Mouse (Mus musculus) heart, postnatal 36 days (tissue): ENCODE results near the gene Sypl. TPM values are rescaled to one million over a fixed set of nuclear protein-coding genes. Genes with fewer than 3 reads are reported as not detected.

Source experiments
- DNase-seq, 2 experiments: peaks; one replicate each; pipeline ENCODE4 v3.0.0; 2021 to 2022
- intact Hi-C: fragments of 180-260 bp; cut with DNase I; formaldehyde crosslinking; loops from one replicate; pipeline ENCODE4 v1.15.1; 2025
- total RNA-seq, 2 experiments: library from RNA; stranded (reverse); gene quantifications; 2 replicates each; pipeline ENCODE4 v1.2.3; 2021

Sypl gene
- 10 to 100 TPM; 87.0 to 90.2 TPM for total RNA-seq

DNA sequence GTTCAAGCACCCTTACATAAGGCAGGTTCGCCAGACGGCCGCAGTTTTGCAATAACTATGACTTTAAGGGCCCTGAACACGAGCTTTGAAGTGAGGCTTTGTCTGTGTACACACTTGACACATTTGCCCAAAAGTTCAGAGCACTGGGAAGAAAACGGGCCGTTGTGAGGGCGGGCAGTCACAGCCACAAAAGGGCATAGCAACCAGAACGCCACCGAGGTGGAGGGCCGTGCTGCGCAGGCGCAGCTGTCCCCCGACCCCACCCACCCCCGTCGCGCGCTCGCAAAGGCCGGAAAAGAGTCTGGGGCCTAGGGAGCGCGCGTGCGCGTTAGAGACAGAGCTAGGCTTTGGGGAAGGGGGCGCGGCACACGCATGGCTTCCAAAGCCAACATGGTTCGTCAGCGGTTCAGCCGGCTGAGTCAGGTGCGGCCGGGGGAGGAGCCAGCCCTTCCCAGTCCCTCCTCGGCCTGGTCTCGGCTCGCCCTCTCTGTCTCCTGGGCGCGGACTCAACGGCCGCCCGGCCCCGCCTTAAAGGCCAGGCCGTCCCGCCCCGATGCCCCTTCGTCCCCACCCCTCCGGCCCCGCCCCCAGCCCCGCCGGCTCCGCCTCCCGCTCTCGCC is at the start of gene Sypl:
Gene Sypl, plus strand, starts transcription at position 296 of the 620 bp plus-strand sequence.
- intact Hi-C loops, result loop anchor here (2.0 to 5.0 kb wide), 3 partner anchors 57 to 236 kb away; no protein-coding TSS in a partner anchor
- DNase-seq, result peak; percentile 93 to 95

DNA sequence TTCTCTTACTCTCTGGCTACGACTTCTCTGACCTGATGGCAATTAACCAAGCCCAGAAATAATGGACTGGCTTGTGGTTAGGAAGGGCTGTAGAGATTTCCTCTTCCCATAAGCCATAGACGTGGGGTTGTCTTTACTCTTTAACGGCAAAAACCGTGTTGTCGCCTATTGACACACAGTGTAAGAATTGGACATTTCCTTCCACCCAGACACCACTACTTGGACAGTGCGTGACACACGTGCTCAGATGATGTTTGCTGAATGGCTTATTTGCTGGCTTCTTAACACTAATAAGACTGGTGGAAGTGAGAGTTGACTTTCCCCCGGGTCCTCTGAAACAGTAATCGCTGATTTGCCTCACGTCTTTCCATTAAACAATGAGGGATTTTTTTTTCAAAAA is 44.0 kb upstream of the Sypl start:
- intact Hi-C loops, result loop anchor here (5.0 kb wide), 2 partner anchors 198 to 238 kb away; partner anchors contain the start of gene Atxn7l1
- DNase-seq, result no peak

DNA sequence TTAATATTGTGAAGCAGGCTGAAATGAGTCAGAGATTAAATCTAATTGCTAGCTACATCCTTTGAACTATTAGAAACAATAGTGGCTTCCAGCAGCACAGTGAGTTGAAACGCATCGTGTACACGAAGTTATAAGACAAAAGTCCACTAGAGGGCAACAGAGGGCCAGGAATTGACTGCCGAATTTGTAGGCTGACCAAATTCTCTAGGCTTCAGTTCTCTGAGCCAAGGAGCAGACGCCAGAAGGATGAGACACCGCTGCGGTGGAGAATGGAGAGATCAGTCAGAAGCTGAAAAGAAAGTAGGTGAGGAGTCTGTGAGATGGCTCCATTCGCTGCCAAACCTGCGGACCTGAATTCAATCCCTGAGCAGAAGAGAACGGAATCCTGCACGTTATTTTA is 43.6 kb upstream of the Sypl start:
- peak; percentile 44 to 59 for DNase-seq
- intact Hi-C loops, result loop anchor here (5.0 kb wide), 2 partner anchors 197 to 237 kb away; partner anchors contain the start of gene Atxn7l1

GRCm38 (mm10) chr12:32910560-32911194 is 43.0 kb upstream of the Sypl start:
- intact Hi-C loops, result loop anchor here (5.0 kb wide), 2 partner anchors 197 to 237 kb away; partner anchors contain the start of gene Atxn7l1
- DNase-seq, result peak in 1 of 2 experiments; percentile 36

- intact Hi-C loops, result loop anchor here (5.0 kb wide), 2 partner anchors 196 to 236 kb away; partner anchors contain the start of gene Atxn7l1
- no peak for DNase-seq
Measured at GRCm38 (mm10) chr12:32911569-32911968, 42.1 kb upstream of the Sypl start.

DNA sequence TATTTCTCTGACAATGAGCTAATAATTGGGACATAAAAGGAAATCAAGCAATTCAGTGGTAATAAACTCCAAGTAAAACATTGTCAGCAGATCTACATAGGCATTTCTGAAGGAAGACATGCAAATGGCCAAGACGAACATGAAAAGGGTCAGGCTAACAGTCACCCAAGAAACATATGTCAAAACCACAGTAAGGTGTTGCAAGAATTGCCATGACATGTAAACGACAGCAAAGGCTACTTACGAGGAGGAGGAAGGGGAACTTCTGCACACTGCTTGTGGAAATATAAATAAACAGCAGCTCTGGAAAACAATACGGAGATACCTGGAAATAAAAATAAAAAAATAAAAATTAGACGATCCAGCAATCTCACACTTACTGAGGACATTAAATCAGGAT is 40.9 kb upstream of the Sypl start:
- no peak for DNase-seq
- intact Hi-C loops, result loop anchor here (5.0 kb wide), 2 partner anchors 195 to 235 kb away; partner anchors contain the start of gene Atxn7l1

DNA sequence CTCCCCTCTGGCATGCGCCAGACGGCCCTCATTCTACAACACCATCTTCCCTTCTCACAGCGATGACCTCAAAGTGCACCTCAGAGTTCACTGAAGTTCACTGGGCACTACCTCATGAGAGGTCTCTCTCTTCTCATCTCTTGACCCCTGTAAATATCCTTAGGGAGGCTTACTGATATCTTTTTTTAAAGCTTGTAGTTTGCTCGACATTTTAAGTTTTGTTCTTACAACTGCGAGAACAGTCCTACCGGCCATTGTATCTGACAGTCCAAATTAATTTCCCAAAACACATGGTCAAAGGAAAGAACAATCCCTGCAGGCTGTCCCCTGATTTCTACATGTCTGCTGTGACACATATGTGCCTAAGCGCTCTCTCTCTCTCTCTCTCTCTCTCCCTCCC is 35.0 kb upstream of the Sypl start:
- intact Hi-C loops, result no loop called here
- no peak for DNase-seq

- DNase-seq, result no peak
- intact Hi-C loops, result no loop called here
Measured at GRCm38 (mm10) chr12:32919091-32919490, 34.6 kb upstream of the Sypl start.

DNA sequence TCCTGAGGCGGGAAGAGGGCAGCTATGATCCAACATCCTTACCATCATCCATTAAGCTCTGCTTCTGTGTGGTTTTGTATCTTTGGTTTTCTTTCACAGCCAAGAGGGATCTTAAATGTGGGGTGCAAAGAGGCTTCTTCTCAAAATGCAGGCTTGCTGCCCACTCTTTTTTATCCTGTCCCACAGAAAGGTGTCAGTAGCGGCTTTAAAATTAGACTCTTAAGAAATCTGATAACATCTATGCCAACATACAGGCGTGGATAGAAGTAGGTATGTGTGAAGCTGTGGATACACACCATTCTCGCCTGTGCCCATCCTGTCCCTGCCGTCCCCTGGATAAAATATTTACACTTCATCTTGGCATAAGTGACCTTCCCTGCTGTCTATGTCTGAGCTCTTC is 34.2 kb upstream of the Sypl start:
- DNase-seq, result no peak
- intact Hi-C loops, result no loop called here

DNA sequence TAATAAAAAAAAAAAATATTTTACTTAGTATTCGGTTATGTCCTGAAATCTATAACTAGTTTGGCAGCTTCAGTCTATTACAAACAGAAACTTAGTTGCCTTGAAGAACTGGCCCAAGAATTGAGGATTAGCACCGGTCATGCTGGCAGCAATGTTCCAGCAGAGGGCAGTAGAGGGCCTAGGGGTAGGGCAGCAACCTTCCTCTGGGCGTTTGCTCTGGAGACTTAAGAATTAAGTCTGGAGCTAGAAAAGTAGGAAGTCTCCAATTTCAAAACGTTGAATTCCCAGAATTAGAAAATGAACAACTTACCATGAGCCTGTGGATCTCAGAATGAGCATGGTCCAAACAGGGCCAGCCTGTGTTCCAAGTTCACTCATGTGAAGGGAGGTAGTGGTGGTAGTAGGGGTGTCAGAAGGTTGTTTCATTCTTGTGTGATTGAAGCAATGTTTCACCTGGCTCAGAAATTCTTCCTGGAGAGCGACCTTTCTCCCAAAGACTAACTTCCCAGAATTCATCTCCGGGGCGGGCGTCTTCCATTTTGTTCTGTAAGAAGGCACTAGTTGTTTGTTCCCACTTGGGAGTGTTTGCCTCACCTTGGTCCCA is 33.4 kb upstream of the Sypl start:
- intact Hi-C loops, result loop anchor here (2.0 kb wide), 2 partner anchors 23 to 91 kb away; no protein-coding TSS in a partner anchor
- peak; percentile 76 to 86 for DNase-seq

GRCm38 (mm10) chr12:32921071-32921470 is 32.6 kb upstream of the Sypl start:
- no peak for DNase-seq
- intact Hi-C loops, result loop anchor here (2.0 kb wide), 2 partner anchors 22 to 90 kb away; no protein-coding TSS in a partner anchor

- intact Hi-C loops, result loop anchor here (2.0 kb wide), 2 partner anchors 21 to 89 kb away; no protein-coding TSS in a partner anchor
Measured at GRCm38 (mm10) chr12:32921532-32922131, 32.1 kb upstream of the Sypl start.

GRCm38 (mm10) chr12:32924245-32924644 is 29.4 kb upstream of the Sypl start:
- intact Hi-C loops, result no loop called here
- no peak for DNase-seq

More at GRCm38 (mm10) chr12:32921532-32922131, 32.1 kb upstream of the Sypl start:
- no peak for DNase-seq

DNA sequence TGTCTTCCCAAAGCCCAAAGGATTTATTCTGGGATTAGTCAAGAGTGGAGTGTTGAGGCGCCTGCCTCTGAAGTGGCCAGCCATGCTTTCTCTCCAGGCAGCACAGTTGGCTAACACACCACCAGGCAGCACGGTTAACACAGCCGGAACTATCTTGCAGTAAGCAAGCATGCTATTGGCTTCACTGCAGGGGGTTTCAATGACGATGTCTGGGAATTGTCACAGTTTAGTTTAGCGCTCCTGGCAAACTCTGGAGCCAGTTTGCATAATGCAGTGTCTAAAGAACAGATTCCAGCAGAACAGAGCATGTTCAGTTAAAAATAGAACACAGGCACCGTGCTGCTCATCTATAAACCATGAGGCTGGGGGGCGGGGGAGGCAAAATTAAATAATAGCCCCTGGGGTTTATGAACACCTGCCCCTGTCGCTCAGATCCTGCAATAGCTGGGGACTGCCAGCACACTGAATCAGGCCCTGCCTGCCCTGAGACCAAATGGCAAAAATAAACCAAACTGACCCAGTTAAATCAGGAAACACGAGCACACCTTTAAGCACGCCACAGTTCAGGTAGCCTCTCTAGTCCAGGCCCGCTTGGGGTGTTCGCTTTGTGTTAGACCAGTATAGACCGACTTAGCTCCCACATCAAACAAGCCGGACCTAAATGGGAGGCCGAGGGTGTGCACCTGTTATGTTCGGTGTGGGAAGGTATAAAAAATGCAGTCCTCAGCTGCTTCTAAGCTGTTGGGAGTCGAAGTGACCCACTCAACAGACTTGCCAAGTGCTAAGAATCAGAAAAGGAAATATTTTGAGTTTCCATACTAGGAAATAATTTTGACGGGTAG is 27.1 kb upstream of the Sypl start:
- intact Hi-C loops, result no loop called here
- DNase-seq, result no peak

- DNase-seq, result no peak
- intact Hi-C loops, result no loop called here
Measured at GRCm38 (mm10) chr12:32927231-32927835, 26.4 kb upstream of the Sypl start.

DNA sequence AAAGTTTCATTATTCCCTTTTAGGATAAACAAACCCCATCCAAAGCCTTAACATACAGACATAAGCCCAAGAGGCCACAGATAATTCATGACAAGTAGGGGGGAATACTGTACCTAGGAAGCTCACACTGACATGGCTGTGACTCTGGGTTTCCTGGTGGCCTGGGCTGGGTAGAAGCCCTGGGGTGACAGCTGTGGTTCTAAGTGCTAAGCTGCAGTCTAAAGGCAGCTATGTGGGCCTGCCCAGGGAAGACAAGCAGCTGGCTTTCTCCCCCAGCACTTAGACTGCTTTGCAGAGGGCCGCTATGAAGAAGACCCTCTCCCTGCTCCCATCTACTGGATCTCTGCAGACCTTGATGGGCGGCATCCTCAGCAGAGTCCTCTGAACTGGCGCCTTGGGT is 25.5 kb upstream of the Sypl start:
- DNase-seq, result no peak
- intact Hi-C loops, result no loop called here

DNA sequence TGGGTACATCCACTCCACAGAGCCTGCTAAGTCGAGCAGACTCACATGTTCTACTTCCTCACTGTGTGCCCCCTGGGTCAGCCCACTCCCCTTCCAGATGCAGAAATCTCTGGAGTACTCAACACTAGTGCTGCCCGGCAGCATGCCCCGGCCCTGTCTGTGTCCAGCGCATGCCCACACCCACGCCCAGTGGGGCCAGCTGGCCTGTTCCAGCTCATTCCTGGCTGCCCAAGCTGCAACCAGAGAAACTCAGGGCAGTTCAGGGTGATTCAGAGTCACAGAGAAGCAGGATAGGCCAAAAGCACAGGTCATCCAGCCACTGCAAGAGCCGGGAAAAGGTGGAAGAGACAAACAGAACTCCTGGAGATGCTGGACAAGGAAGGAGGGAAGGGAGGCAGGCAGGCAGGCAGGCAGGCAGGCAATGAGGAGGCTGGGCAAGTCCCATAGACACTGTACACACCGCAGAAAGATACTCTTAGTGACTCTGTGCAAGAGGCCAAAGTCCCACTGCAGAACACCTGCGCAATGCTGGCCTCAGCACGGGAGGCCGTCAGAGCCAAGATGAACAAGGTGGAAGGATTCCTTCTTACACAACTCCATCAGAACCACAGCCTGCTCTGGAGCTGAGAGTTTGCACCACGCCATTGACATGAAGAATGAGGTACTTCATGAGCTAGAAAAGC is 23.7 kb upstream of the Sypl start:
- DNase-seq, result no peak
- intact Hi-C loops, result no loop called here

DNA sequence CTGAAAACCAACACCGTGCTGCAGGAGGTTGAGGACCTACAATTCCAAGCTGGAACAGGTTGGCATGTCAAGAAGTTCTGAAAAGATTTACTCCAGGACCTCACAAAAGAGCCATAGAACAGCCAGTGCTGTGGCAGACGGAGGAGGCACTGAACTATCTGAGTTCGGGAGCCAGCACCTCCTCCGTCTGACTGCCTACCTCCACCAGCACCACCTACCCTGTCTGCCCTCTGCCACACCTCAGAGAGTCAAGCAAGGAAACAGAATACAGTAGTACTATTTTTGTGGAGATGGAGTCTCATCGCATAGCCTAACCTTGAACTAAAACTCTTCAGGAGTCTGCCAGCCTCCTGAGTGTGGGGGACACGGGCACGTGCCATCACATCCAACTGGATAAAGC is 23.1 kb upstream of the Sypl start:
- intact Hi-C loops, result no loop called here

More for the DNA sequence above, 23.1 kb upstream of the Sypl start:
- no peak for DNase-seq
